Mouse (Mus musculus): ENCODE results near the gene Meiob. TPM values are rescaled to one million over a fixed set of nuclear protein-coding genes. Genes with fewer than 3 reads are reported as not detected.

Gene Meiob
- polyA plus RNA-seq, 1 experiment from 2014 or later = not detected

DNA sequence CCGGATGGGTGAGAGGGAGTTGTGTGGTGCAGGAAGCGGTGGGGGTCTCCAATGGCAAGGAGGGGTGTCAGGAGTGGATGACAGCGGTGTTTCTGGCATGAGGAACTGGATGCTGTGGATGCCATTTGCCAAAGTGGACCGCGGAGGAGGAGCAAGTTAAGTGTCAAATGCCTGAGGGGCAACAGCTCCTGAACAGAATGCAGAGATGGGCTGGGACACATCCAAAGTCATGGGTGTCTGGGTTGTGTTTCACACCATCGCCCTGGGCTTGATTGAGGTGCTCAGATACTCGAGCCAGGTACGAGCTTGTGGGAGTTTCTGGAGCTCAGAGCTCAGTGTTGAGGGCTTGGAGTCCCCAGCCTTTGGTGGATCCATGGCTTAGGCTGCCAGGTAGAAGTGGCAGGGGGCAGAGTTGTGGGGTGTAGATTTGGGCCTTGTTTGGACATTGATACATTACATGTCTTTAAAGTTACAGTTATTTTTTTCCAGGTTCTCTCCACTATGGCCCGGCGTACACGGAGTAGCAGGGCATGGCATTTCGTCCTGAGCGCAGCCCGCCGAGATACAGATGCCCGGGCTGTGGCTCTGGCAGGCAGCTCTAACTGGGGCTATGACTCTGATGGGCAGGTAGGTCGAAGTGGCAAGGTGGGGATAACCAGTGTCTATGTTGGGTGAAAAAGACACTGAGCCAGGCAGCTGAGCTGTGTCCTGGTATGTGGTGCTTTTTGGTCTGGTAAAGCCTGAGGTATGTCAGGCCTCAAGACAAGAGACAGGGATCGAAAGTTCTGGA, 83.4 kb downstream of the Meiob start:
- Histone ChIP-seq H3K4me2 (ENCODE audit: low read length) (peak overlapping the region; percentile 85), H3K27ac (ENCODE audit: low read depth, low read length) (no peak overlapping the region), H3K9me3 (ENCODE audit: control insufficient read depth, low read length) (no peaks in the 10 kb centered on the region), H3K4me3 (ENCODE audit: low read length) (peak overlapping the region; percentile 88), H3K4me1 (ENCODE audit: control insufficient read depth, insufficient read depth, low read depth, low read length) (peaks cover 31% of the 10 kb centered on the region), H3K9ac (ENCODE audit: low read depth, low read length) (peak overlapping the region; percentile 87), H3K27me3 (replicated peaks; ENCODE audit: control insufficient read depth, insufficient read depth, low read length) (no peaks in the 10 kb centered on the region), H3K36me3 (ENCODE audit: control insufficient read depth, insufficient read depth, low read length) (peaks cover 27% of the 10 kb centered on the region)
- 70% methylated on average over 18 of the region's 18 CpGs for WGBS
- no peak for ATAC-seq

DNA sequence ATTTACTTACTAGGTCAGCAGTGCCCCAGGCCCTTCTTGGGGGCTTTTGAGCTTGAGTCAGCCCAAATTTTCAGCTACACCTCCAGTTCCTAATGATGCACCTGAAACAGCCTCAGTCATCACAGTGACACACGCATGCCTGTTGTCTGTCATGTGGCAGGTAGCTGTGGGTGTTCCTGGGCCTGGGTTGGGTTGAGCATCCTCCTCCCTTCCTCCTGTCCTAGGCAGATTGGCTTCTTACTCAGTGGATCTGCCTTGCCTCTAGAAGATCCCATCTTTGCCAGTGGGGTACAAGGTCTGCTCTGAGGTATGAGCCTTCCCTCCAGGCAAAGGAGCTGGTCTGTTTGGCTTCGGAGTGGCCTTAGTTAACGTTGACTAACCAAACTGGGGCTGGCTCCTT, 84.8 kb downstream of the Meiob start:
- Histone ChIP-seq H3K4me1 (ENCODE audit: control insufficient read depth, insufficient read depth, low read depth, low read length) (peaks cover 40% of the 10 kb centered on the region), H3K9ac (ENCODE audit: low read depth, low read length) (no peak overlapping the region; the same call in 1 of the 2 replicates), H3K36me3 (ENCODE audit: control insufficient read depth, insufficient read depth, low read length) (peaks cover 36% of the 10 kb centered on the region), H3K9me3 (ENCODE audit: control insufficient read depth, low read length) (no peaks in the 10 kb centered on the region), H3K4me3 (ENCODE audit: low read length) (no peak overlapping the region), H3K27me3 (replicated peaks; ENCODE audit: control insufficient read depth, insufficient read depth, low read length) (no peaks in the 10 kb centered on the region), H3K27ac (ENCODE audit: low read depth, low read length) (no peak overlapping the region), H3K4me2 (ENCODE audit: low read length) (no peak overlapping the region)
- 90% methylated on average over 3 of the region's 3 CpGs for WGBS
- no peak for ATAC-seq

Other genes with a start within 250 kb of the Meiob start
- gene Tsc2, start 171.7 kb upstream of the Meiob start, polyA plus RNA-seq (2015; fragmentation: Nextera tagmentation; extraction: Ambion mirVana) = 65.8 and 80.9 TPM in 2 replicates
- 9.6 and 9.9 TPM in 2 replicates for gene Nthl1, start 171.6 kb upstream of the Meiob start, polyA plus RNA-seq (2015; fragmentation: Nextera tagmentation; extraction: Ambion mirVana)
- gene Slc9a3r2, start 154.0 kb upstream of the Meiob start, polyA plus RNA-seq (2015; fragmentation: Nextera tagmentation; extraction: Ambion mirVana) = 60.8 TPM in 2 replicates
- gene Npw, start 145.8 kb upstream of the Meiob start, polyA plus RNA-seq (2015; fragmentation: Nextera tagmentation; extraction: Ambion mirVana) = 0.54 and 0.75 TPM in 2 replicates
- gene Zfp598, start 134.6 kb upstream of the Meiob start, polyA plus RNA-seq (2015; fragmentation: Nextera tagmentation; extraction: Ambion mirVana) = 10.8 and 18.7 TPM in 2 replicates
- gene Syngr3, start 114.3 kb upstream of the Meiob start, polyA plus RNA-seq (2015; fragmentation: Nextera tagmentation; extraction: Ambion mirVana) = 272 and 319 TPM in 2 replicates
- 35.4 and 37.3 TPM in 2 replicates for gene Gfer, start 108.1 kb upstream of the Meiob start, polyA plus RNA-seq (2015; fragmentation: Nextera tagmentation; extraction: Ambion mirVana)
- gene Noxo1, start 108.1 kb upstream of the Meiob start, polyA plus RNA-seq (2015; fragmentation: Nextera tagmentation; extraction: Ambion mirVana) = 1.7 and 2.3 TPM in 2 replicates
- 62.4 and 69.9 TPM in 2 replicates for gene Tbl3, start 96.6 kb upstream of the Meiob start, polyA plus RNA-seq (2015; fragmentation: Nextera tagmentation; extraction: Ambion mirVana)
- not detected in 2 replicates for gene Rnf151, start 86.2 kb upstream of the Meiob start, polyA plus RNA-seq (2015; fragmentation: Nextera tagmentation; extraction: Ambion mirVana)
- gene Rps2, start 86.2 kb upstream of the Meiob start, polyA plus RNA-seq (2015; fragmentation: Nextera tagmentation; extraction: Ambion mirVana) = 732 and 739 TPM in 2 replicates
- gene Ndufb10, start 79.8 kb upstream of the Meiob start, polyA plus RNA-seq (2015; fragmentation: Nextera tagmentation; extraction: Ambion mirVana) = 271 and 307 TPM in 2 replicates
- gene Rpl3l, start 76.5 kb upstream of the Meiob start, polyA plus RNA-seq (2015; fragmentation: Nextera tagmentation; extraction: Ambion mirVana) = 0.25 TPM in 1 of 2 replicates, not detected in the other
- gene Msrb1, start 67.6 kb upstream of the Meiob start, polyA plus RNA-seq (2015; fragmentation: Nextera tagmentation; extraction: Ambion mirVana) = 17.5 and 18.9 TPM in 2 replicates
- gene Hs3st6, start 51.3 kb upstream of the Meiob start, polyA plus RNA-seq (2015; fragmentation: Nextera tagmentation; extraction: Ambion mirVana) = 0.23 and 0.32 TPM in 2 replicates
- gene Hagh, start 35.9 kb downstream of the Meiob start, polyA plus RNA-seq (2015; fragmentation: Nextera tagmentation; extraction: Ambion mirVana) = 71.4 and 86.9 TPM in 2 replicates
- gene Fahd1, start 46.1 kb downstream of the Meiob start, polyA plus RNA-seq (2015; fragmentation: Nextera tagmentation; extraction: Ambion mirVana) = 23.1 and 28.8 TPM in 2 replicates
- gene Igfals, start 61.7 kb downstream of the Meiob start, polyA plus RNA-seq (2015; fragmentation: Nextera tagmentation; extraction: Ambion mirVana) = 0.15 TPM in 1 of 2 replicates, not detected in the other
- gene Nubp2, start 82.1 kb downstream of the Meiob start, polyA plus RNA-seq (2015; fragmentation: Nextera tagmentation; extraction: Ambion mirVana) = 64.1 and 65.7 TPM in 2 replicates
- 88.2 and 90.4 TPM in 2 replicates for gene Spsb3, start 82.4 kb downstream of the Meiob start, polyA plus RNA-seq (2015; fragmentation: Nextera tagmentation; extraction: Ambion mirVana)
- gene Eme2, start 90.8 kb downstream of the Meiob start, polyA plus RNA-seq (2015; fragmentation: Nextera tagmentation; extraction: Ambion mirVana) = 30.1 and 30.2 TPM in 2 replicates
- gene Mrps34, start 90.8 kb downstream of the Meiob start, polyA plus RNA-seq (2015; fragmentation: Nextera tagmentation; extraction: Ambion mirVana) = 85.3 and 89.0 TPM in 2 replicates
- 88.2 and 99.9 TPM in 2 replicates for gene Nme3, start 92.2 kb downstream of the Meiob start, polyA plus RNA-seq (2015; fragmentation: Nextera tagmentation; extraction: Ambion mirVana)
- gene Mapk8ip3, start 132.7 kb downstream of the Meiob start, polyA plus RNA-seq (2015; fragmentation: Nextera tagmentation; extraction: Ambion mirVana) = 90.0 and 102 TPM in 2 replicates
- 82.9 and 97.9 TPM in 2 replicates for gene Jpt2, start 156.4 kb downstream of the Meiob start, polyA plus RNA-seq (2015; fragmentation: Nextera tagmentation; extraction: Ambion mirVana)
- gene Cramp1l, start 211.5 kb downstream of the Meiob start, polyA plus RNA-seq (2015; fragmentation: Nextera tagmentation; extraction: Ambion mirVana) = 4.0 and 5.5 TPM in 2 replicates
- 17.1 and 20.8 TPM in 2 replicates for gene Ift140, start 211.8 kb downstream of the Meiob start, polyA plus RNA-seq (2015; fragmentation: Nextera tagmentation; extraction: Ambion mirVana)

All from hindbrain, embryonic 16.5 days (tissue).